Mouse (Mus musculus) layer of hippocampus, adult 8-10 months (tissue): ENCODE data around the gene Suclg2. TPM values are rescaled to one million over a fixed set of nuclear protein-coding genes. Genes with fewer than 3 reads are reported as not detected.
"Not testable (repeated sequence)": the region's sequence is repeated elsewhere in the genome, so short reads cannot be mapped to it uniquely, and the experiment has no call there.

Experiments
- DNase-seq, 2 experiments: peaks; one replicate each; pipeline ENCODE4 v3.0.0; 2022; ENCODE audit warnings: low spot score in 2 of 2
- total RNA-seq, 4 experiments: library from RNA; stranded (reverse); gene quantifications; 2 replicates each; pipeline ENCODE4 v1.2.4; 2022

The Suclg2 gene
- total RNA-seq, 4 experiments from 2014 or later: 13.7 to 24.6 (median 20.3) TPM

DNA sequence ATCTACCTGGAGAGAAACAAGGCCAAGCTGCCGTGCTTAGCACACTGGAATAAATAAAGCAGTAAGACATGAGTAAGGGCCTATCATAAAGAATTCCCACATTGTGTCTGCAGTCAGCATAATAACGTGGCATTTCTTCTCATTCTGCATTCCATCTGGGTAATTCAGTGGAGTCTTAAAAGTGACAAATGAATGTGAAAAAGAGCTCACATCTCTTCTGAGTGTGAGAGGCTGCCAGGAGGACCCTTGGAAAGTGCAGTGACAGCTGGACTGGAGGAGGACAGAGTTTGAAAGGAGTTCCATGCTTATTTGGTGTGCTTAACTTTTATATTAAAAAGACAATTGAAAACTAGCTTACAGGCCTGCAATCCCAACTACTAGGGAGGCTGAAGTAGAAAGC lies 83.2 kb downstream of the Suclg2 start:
- DNase-seq: peak in 1 of 2 experiments; percentile 18

DNA sequence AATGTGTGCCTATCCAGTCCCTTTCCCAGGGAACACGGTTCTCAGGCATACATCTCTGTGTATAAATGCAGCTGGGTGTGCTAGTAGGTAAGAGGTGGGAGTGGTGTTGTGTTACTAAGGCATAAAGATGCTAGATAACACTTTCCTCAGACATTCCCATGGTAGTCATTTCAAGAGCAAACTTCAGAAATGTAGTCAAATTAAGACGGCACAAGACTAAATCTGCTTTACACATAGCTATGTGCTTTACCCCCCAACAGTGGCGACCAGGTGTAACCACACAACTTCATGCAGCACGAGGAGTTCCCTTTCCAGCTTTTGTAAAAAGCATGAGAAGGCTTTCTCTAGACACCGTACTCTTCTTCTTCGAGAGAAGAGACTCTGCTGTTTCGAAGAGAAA lies 89.5 kb downstream of the Suclg2 start:
- DNase-seq: no peak

DNA sequence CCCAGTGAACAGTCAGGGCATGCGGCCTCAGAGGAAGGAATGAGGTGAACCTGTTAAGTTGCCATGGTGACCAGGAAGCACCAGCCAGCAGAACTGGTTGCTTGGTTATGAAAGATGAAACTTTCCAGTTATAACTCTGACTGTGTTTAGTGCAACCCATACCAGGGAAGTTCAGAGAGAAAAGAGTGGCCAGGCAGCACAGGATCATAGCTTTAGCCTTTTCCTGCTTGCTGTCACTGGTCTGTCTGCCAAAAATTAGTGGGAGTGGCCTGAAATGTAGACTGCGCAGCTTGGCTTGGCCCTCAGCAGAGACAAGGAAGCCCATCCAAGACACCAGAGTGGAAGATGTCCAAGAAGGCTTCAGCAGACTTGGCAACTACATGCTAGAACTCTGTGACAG lies 96.8 kb downstream of the Suclg2 start:
- peak in 1 of 2 experiments; percentile 6 for DNase-seq

DNA sequence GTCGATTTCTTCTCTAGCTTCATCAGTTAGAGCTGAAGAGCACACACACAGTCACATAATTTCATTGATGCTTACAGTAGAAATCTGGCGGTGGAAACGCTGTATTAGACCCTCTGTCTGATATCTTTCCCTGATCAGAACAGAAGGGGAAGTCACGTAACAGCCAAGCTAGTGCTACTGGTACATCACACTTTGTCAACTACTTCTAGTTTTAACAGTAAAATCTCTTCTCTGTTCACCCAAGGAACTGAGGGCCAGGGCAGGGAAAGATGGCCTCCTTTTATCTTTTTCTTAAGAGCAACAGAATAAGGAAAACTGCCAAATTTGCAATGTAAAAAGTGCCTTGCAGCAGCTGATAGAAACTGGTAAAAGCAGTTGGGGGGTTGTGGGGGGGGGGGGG lies 97.8 kb downstream of the Suclg2 start:
- no peak for DNase-seq

DNA sequence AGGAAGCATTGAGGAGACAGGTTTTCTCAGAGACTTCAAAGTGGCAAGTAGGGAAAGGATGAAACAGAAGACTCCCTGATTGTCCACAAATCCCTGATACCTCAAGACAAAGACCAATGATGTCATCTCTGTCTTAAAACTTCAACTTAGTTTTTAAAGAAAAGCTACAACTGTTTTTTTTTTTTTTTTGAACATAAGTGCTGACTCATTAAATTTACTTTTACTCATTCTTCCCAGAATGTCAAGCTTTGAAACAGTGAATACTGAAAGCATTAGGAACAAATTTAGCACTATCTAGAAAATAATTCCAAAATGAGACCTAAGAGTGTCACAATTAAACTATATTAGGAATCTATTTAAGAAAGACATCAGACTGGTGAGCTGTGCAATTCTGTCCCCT lies 98.8 kb downstream of the Suclg2 start:
- no peak for DNase-seq

DNA sequence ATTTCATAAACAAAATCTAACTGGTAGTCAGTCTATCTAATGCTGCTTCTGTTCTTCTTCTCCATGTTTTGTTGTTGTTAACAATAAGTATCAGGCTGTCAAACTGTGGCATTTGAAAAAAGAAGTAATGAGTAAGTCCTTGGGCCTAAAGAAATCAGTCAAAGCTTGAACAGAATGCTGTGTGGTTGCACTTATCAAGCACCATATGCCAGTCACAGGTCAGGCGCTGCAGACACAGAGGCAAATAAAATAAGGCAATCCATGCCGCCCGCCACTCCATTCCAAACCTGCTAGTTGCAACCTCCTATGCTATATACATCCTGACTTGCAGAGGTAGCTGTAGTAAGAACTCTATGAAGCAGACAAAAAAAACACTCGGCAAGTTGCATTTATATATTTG lies 100.2 kb downstream of the Suclg2 start:
- DNase-seq: no peak

DNA sequence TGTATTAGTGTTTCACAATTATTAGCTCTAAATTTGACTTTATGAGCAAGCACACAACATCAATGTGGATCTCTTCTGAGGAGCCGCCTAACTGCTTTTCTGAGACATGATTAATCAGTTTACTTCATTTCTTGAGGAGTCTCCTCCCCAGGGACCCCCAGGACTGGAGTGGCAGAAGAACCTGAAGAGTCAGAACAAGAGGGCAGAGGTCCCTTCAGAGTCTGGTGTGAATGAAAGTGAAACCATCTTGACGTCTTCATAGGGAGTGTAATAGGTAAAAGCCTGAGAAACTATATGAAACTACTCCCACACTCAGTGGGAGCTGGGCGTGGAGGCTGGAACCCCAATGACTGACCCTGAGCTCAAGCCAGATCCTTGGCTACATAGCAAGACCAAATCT lies 105.4 kb downstream of the Suclg2 start:
- DNase-seq: no peak

DNA sequence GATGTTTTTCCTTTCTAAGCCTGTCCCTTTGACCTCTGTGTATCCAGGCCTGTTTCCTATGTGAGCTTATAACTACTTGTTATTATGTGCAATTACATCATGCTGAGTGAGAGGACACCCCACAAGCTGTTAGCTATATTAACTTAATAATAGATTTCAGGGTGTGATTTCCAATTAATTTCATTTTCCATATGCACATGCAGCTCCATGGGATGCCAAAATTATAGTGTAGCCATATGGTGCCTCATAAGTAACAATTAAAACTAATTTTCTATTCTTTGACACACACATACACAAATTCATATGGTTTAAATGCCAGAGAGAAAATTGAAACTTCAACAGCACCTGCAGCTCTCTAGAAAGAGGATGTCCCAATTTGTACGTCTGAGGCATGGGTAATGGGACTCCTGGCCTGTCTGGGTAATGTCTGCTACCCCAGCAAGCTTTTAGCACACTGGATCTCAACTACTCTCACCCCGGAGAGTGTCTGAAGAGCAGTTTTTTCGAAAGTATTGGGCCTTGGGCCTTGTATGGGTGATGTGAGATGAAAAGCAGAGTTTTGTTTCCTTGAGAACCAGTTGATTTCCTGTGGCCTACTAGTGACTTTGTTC lies 106.1 kb downstream of the Suclg2 start:
- no peak for DNase-seq

DNA sequence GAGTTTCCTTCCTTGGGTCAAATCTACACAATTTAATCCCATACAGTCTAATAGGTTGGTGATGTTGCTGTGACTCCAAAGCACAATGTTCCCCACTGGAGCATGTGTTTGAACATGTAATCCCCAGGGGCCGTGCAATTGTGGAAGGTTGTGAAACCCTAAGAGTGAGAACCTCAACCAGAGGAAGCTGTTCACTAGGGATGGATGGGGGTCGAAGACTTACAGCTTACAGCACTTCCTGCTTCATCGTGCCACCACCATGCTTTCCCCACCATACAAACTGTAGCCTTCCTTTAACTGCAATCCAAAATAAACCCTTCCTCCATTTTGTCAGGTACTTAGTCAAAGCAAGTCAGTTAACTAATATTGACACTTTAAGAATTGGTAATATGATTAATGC lies 107.5 kb downstream of the Suclg2 start:
- no peak for DNase-seq

DNA sequence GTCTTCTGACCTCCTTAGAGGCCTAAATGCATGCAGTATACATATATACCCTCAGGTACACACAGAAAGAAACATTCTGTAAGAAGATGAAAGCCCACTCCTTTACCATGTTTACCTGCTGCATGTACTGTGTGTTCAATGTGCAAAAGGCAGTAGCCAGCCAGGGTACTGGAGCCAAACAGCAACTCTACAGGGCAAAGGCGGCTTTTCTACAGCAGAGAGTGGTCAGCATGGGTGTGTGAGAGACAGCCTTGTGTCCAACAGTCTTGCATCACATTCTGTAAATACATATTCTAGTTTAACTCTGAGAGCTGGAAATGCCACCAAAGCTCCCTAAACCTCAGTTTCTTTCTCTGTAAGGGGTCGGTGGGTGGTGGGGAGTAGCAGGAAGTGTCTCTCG lies 110.5 kb downstream of the Suclg2 start:
- no peak for DNase-seq

DNA sequence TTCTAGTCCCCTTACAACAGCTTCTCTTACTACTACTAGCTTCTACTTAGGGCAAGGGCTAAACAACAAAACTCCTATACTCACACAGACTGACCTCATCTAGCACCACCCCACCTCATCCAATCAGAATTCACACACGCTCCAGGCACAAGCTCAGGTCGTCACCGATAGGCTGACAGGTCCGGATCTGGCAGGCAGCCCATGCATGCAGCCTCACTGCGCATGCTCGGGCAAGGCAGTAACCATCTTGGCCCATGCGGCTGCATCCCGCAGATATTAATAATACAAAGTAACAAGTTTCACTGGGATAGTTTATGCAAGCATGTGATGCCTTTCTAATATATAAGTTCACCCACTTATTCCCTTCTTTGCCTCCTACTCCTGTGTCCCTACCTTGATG lies 117.9 kb downstream of the Suclg2 start:
- not testable (repeated sequence) for DNase-seq

DNA sequence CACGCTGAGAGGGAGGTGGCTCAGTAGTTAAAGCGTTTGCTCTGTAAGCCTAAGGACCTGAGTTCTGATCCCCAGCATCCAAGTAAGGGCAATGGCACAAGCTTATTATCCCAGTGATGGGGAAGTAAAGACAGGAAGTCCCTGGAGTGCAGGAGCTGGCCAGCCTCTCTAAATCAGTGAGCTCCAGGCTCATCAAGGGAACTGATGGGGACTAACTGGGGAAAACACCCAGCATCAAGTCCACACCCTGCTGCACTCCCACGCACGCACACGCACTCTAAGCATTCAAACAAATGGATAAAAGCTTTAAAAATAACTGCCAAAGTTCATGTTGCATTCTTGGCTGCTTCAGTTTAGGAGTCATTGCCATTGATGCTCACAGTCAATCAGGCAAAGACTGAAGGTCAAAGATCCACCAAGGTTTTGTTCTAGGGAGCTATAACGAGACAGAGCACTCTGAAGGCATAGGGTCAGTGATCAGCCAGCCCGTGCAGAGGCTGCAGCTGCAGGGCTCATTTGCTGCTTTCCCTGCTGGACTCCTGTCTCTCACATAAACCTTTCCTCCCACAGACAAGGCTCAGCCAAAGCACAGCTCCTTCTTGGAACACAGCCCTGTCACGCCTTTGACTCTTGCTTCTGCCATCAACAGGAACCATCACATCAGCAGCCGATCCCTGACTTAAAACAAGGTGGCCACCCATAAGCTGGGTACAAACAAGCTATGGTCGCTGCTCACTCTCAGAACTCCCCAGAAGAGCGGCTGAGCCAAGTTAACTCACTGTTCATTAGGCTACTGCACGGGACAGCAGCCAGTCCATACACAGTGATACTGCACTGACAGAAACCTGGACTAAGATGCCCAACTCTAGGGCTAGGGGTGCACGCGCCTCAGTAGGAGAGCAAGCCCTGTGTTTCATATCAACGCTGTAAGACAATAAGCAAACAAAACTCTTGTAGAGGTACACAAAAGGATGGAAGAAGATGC lies 121.5 kb downstream of the Suclg2 start:
- DNase-seq: no peak

DNA sequence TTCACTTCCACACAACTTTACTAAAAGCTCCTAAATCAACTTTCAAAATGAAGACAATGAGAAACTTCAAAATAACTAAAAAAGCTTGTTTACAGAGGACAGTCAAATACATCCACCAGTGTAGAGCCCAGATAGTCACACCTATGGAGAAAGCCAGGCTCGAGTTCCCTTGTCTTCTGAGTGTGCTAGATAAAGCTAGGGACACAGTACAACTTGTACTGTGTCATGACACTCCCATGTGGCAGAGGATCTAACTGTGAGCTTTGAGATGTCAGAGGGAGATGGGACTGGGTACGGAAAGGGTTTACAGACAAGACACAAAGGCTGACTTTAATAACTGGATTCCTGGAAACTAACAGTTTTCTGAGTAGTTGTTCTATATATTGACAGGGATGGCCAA lies 122.7 kb downstream of the Suclg2 start:
- DNase-seq: no peak

DNA sequence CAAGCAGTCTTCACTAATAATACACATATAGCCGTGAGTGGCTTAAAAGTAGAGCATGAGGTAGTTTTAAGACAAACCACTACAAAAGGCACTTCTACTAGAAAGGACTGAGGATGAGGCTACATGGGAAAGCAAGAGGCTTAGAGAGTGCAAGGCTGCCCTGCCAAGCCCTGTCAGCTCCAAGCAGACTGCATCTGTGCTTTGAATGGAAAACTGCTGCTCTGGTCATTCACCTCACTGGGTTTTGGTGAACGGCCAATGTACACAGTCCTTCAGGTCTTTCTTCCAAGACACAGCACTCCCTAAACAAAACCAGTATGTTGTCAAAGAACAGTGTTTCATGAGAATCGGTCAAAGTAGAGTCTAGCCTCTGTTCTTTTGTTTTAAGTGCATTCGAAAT lies 124.4 kb downstream of the Suclg2 start:
- DNase-seq: no peak

DNA sequence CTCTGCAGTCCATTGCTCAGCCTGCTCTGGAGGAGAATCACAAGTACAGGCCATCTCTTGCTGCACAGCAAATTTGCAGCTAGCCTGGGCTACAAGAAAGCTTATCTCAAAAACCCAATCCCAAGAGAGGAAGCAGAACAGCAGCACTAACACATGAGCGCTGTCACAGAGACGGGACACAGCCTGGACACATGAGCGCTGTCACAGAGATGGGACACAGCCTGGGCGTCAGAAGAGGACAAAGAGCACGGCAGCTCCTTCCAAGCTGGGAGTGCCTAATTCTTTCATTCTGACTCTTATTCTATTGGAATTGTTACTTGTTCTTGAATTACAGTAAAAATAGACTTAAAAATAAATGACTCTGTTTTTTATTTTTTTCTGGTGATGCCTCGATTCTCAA lies 126.2 kb downstream of the Suclg2 start:
- DNase-seq: no peak

DNA sequence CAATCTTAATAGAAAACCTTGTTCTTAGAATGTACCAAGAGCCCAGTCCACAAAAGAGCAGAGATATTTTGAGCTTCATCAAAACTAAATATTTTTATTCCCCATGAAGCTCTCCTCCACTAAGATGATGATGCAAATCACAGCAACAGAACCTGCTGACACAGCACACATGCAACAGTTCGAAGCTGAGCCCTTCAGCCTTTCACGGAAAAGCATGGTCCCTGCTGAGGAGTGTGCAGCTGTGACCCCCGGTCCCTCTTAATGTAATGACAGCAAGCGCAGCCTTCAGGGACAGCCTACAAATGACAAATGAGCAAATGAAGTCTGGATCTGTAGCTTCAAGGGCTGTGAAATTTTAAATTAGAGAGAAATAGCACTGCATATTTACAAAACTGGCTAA lies 128.1 kb downstream of the Suclg2 start:
- DNase-seq: no peak

DNA sequence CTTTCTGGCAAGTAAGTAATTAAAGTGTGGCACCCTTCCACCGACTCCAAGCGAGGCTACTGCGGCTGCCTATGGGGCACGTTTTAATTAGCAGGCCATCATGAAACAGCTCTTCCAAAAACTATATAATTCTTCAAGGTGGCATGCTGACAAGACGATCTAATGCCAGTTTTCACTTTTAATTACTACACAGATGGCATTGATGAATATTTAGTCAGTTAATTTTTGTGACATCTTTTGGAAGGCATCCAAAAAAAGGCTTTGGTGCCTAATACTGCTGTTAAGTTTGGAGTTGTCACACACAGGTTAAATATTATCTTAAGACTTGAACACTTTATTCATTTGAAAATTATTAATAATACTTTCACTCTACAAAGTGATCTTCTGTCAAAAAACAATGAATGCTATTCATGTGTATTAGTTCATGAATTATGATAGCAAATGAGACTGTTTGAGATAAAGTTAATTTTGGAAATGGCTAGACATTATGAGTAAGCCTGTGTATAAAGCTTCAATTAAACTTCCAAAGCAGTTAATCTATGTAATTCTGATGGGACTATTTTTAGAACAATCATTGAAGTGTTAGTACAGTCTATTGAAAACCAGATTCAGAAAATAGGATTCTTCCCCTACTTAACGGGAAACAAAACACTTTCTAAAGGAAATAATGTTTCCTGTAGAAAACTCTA lies 131.3 kb downstream of the Suclg2 start:
- DNase-seq: no peak

DNA sequence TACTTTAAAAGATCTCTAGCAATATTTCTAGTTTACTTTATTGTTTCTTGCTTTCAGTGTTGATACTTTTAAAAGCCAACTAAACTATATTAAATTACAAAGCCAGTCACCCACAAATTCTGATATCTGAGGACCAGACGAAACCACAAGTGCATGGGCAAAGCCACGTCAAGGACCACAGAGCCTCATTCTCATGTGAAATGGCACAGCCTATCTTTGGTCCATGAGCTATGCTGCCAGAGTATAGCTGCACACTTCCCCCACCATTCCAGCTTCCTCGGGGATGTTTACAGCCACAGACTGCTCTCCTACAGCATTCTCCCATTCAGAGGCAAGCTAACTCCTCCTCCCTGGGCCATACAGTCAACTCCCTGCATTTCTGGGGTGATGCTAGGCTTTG lies 136.7 kb downstream of the Suclg2 start:
- no peak for DNase-seq

DNA sequence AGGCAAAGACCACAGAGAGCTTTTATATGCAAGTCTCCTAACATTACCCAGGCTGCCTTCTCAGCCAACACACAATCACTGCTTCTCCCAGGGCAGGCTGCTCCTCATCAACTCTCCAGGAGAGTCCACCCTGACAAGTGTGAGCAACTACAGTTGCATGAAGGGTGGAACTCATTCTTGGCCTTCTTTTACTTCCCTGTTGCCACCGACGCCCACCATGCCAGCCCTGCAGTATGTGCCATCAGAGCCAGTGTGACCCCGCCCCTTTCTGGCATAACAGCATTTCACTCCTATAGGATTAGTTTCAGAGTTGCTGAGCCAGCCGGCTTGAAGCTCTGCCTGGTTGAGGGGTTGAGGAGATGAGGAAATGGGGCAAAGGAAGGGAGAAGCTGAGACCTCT lies 138.8 kb downstream of the Suclg2 start:
- DNase-seq: no peak

DNA sequence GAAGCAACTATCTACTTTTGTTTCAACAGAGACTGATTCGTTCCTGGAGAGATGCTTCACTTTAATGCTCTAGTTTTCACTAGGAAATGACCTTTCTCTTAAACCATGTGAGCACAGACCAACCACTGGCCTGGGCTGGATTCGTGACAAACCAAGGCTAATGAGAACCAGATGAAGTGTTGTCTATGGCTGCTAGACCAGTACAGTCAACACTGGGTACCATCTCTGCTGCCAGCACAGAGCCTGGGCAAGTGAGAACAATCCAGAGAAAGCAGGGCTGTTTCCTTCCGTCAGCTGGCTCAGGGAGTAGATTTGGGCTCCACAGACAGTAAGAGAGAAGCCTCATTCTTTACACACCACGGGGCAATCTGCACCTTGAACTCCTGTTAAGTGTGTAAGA lies 143.1 kb downstream of the Suclg2 start:
- DNase-seq: no peak

DNA sequence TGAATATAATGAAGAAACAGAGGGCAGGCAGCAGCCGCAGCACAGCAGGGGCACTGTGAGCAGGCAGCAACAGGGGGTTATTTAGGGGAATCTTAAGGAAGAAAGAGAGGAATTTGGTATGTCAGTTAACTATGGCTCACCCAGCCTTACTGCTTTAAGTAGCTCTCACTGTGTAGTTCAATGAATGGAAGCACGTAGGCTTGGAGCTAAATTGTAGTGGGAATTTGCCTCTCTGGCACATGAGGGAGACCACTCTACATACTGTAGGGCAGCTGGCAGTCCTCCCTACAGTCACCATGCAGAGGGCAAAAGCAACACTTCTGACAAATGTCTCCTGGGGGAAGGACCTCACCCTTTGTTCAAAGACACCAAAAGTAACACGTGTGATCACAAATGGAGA lies 143.7 kb downstream of the Suclg2 start:
- DNase-seq: no peak

DNA sequence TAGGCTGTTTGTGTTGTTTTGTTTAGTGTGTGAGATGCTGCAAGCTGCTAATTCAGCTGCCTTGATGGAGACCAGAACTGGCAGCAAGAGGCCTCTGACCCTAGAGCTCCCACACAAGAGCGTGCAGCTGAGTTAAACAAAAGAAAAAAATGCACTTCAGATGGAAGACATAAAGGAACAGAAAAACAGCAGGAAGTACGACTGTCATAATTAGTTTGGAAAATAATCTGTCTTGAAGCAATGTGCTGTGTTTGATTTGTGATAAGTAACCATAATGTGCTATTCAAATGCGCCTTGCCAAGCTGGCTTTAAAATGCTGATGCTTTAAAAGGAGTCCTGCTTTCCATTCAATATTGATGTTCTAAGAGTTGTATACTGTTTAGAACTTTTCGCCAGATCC lies 144.2 kb downstream of the Suclg2 start:
- no peak for DNase-seq
